Mouse (Mus musculus) megakaryocyte, embryonic 14.5 days (primary cell): Measurements from ENCODE around the gene Gm20920. TPM values are rescaled to one million over a fixed set of nuclear protein-coding genes. Genes with fewer than 3 reads are reported as not detected.
"Not testable (repeated sequence)": the region's sequence is repeated elsewhere in the genome, so short reads cannot be mapped to it uniquely, and the experiment has no call there.

Experiments used
- H3K27me3 ChIP-seq: replicated peaks from 2 replicates; pipeline ENCODE3; 2012; ENCODE audit warnings: inconsistent platforms
- H3K36me3 ChIP-seq: replicated peaks from 2 replicates; pipeline ENCODE3; 2012; ENCODE audit warnings: low read length, inconsistent platforms, mixed read lengths
- H3K4me1 ChIP-seq: 2 replicates; pipeline ENCODE4 v1.6.1; 2012; ENCODE audit warnings: inconsistent platforms
- H3K4me3 ChIP-seq: replicated peaks from 2 replicates; pipeline ENCODE3; 2012; ENCODE audit warnings: moderate library complexity, mild to moderate bottlenecking, inconsistent platforms
- H3K9me3 ChIP-seq: 2 replicates; pipeline ENCODE4 v1.6.1; 2012; ENCODE audit warnings: inconsistent platforms
- polyA plus RNA-seq: library from polyadenylated mRNA; stranded (reverse); fragments of >175 nt; gene quantifications from 2 replicates; pipeline ENCODE4 v1.2.3, GENCODE M21; 2012; ENCODE audit warnings: low replicate concordance; ENCODE audit not compliant: insufficient read depth

Gm20920 gene
- not detected in 2 replicates for polyA plus RNA-seq

GRCm38 (mm10) chrY:51851820-51852219 lies at the start of gene Gm20920:
Gene Gm20920, plus strand, starts transcription at chrY:51852120.
- H3K4me1 ChIP-seq, H3K4me3 ChIP-seq, H3K27me3 ChIP-seq: not testable (repeated sequence)

More at GRCm38 (mm10) chrY:51851820-51852219, at the start of gene Gm20920:
- not testable (repeated sequence) for H3K36me3 ChIP-seq, H3K9me3 ChIP-seq
